Mouse (Mus musculus): Measurements from ENCODE around the gene Gtf2ird1.

GRCm38 (mm10) chr5:134373912-134374488 is 82.5 kb downstream of the Gtf2ird1 start:
- TF ChIP-seq POLR2A (IDR thresholded peaks at IDR 0.05; ENCODE audit: insufficient read depth, low read depth, low read length) (no peak), CTCF (IDR thresholded peaks at IDR 0.05) (no peak; the same call in 1 of the 2 replicates), EP300 (IDR thresholded peaks at IDR 0.05; ENCODE audit: insufficient read depth, low read depth, low read length) (0 out of 2 replicates have a peak, but pooled peaks have one; percentile 50)

Data from heart, adult 2 months (tissue).